Mouse (Mus musculus) MEL (cell line): Measurements from ENCODE around the gene Tent4b. TPM values are rescaled to one million over a fixed set of nuclear protein-coding genes. Genes with fewer than 3 reads are reported as not detected.

ENCODE experiments used
- DNase-seq: peaks from one replicate; pipeline ENCODE4 v3.0.0; 2011; ENCODE audit warnings: low read depth, low spot score
- H3K27ac ChIP-seq: 2 replicates; pipeline ENCODE4 v1.5.1; 2012; ENCODE audit warnings: low read depth, mild to moderate bottlenecking, control low read depth, low read length, moderate library complexity; ENCODE audit not compliant: control insufficient read depth
- H3K27me3 ChIP-seq, 2 experiments: fragments of 150-350 bp in 1 of 2; sonication (generic) in 1 of 2; 2 replicates each; pipeline ENCODE4 v1.6.1; 2012; ENCODE audit warnings: low read length in 2 of 2, mild to moderate bottlenecking in 2 of 2, improper control_type of control experiment in 1 of 2, moderate library complexity in 1 of 2; ENCODE audit not compliant: insufficient read depth in 2 of 2, control insufficient read depth in 1 of 2
- H3K36me3 ChIP-seq, 2 experiments: 2 replicates each; pipeline ENCODE4 v1.6.1; 2012 to 2014; ENCODE audit warnings: low read length in 2 of 2, improper control_type of control experiment in 1 of 2, inconsistent platforms in 1 of 2, mild to moderate bottlenecking in 1 of 2; ENCODE audit not compliant: insufficient read depth in 2 of 2, control insufficient read depth in 1 of 2
- H3K4me1 ChIP-seq, 2 experiments: fragments of 150-350 bp in 1 of 2; sonication (generic) in 1 of 2; 2 replicates each; pipeline ENCODE4 v1.6.1; 2012; ENCODE audit warnings: low read length in 2 of 2, improper control_type of control experiment in 1 of 2, mild to moderate bottlenecking in 1 of 2; ENCODE audit not compliant: insufficient read depth in 2 of 2, control insufficient read depth in 1 of 2
- H3K4me3 ChIP-seq, 2 experiments: fragments of 150-350 bp in 1 of 2; sonication (generic) in 1 of 2; 2 replicates each; pipeline ENCODE4 v1.5.1; 2012; ENCODE audit warnings: low read depth in 2 of 2, low read length in 2 of 2, mild to moderate bottlenecking in 2 of 2, moderate library complexity in 2 of 2, control low read depth in 1 of 2, improper control_type of control experiment in 1 of 2; ENCODE audit not compliant: control insufficient read depth in 1 of 2, insufficient read depth in 1 of 2
- H3K79me2 ChIP-seq: 2 replicates; pipeline ENCODE4 v1.6.1; 2012; ENCODE audit warnings: mild to moderate bottlenecking, low read length, moderate library complexity; ENCODE audit not compliant: control insufficient read depth, poor library complexity, insufficient read depth
- H3K9ac ChIP-seq: 2 replicates; pipeline ENCODE4 v1.6.1; 2012; ENCODE audit warnings: low read depth, mild to moderate bottlenecking, control low read depth, low read length, moderate library complexity; ENCODE audit not compliant: control insufficient read depth, poor library complexity, severe bottlenecking
- H3K9me3 ChIP-seq: fragments of 150-350 bp; sonication (generic); replicated peaks from 2 replicates; pipeline ENCODE4 v1.6.1; 2012; ENCODE audit warnings: mild to moderate bottlenecking, low read length, improper control_type of control experiment, moderate library complexity; ENCODE audit not compliant: insufficient read depth
- CHD2 ChIP-seq: IDR thresholded peaks from 2 replicates; pipeline ENCODE4 v1.6.1; 2011; ENCODE audit warnings: low read length, improper control_type of control experiment
- E2F4 ChIP-seq: IDR thresholded peaks from 2 replicates; pipeline ENCODE4 v1.6.1; 2011; ENCODE audit warnings: low read depth, low read length, improper control_type of control experiment, borderline replicate concordance
- EP300 ChIP-seq, 2 experiments: IDR thresholded peaks; 2 replicates each; pipeline ENCODE4 v1.6.1; 2011; ENCODE audit warnings: improper control_type of control experiment in 2 of 2, low read length in 2 of 2, low read depth in 1 of 2, mild to moderate bottlenecking in 1 of 2
- GATA1 ChIP-seq: IDR thresholded peaks from 2 replicates; pipeline ENCODE4 v1.6.1; 2011; ENCODE audit warnings: low read depth, low read length, improper control_type of control experiment
- MAFK ChIP-seq: IDR thresholded peaks from 2 replicates; pipeline ENCODE4 v1.6.1; 2011; ENCODE audit warnings: low read depth, mild to moderate bottlenecking, low read length, improper control_type of control experiment, borderline replicate concordance
- MEF2A ChIP-seq: IDR thresholded peaks from 2 replicates; pipeline ENCODE4 v1.6.1; 2014; ENCODE audit warnings: low read depth, mild to moderate bottlenecking, inconsistent platforms, low read length, improper control_type of control experiment; ENCODE audit not compliant: poor library complexity, insufficient replicate concordance, severe bottlenecking; ENCODE audit errors: extremely low read depth
- MXI1 ChIP-seq: IDR thresholded peaks from 2 replicates; pipeline ENCODE4 v1.6.1; 2011; ENCODE audit warnings: mild to moderate bottlenecking, low read depth, low read length, improper control_type of control experiment
- MYB ChIP-seq: IDR thresholded peaks from 2 replicates; pipeline ENCODE4 v1.6.1; 2011; ENCODE audit warnings: mild to moderate bottlenecking, low read depth, low read length, improper control_type of control experiment
- MYC ChIP-seq: IDR thresholded peaks from 2 replicates; pipeline ENCODE4 v1.6.1; 2011; ENCODE audit warnings: low read depth, mild to moderate bottlenecking, low read length, improper control_type of control experiment, moderate library complexity
- NELFE ChIP-seq: IDR thresholded peaks from 2 replicates; pipeline ENCODE4 v1.6.1; 2011; ENCODE audit warnings: low read depth, low read length, improper control_type of control experiment
- NRF1 ChIP-seq: IDR thresholded peaks from 2 replicates; pipeline ENCODE4 v1.6.1; 2014; ENCODE audit warnings: low read depth, mild to moderate bottlenecking, inconsistent platforms, low read length, improper control_type of control experiment, moderate library complexity; ENCODE audit not compliant: poor library complexity, insufficient read depth, severe bottlenecking
- POLR2A ChIP-seq, 2 experiments: IDR thresholded peaks; 2 replicates each; pipeline ENCODE4 v1.6.1; 2011 to 2012; ENCODE audit warnings: low read length in 2 of 2, mild to moderate bottlenecking in 2 of 2, control low read depth in 1 of 2, improper control_type of control experiment in 1 of 2, low read depth in 1 of 2, moderate library complexity in 1 of 2; ENCODE audit not compliant: control insufficient read depth in 1 of 2, insufficient read depth in 1 of 2, poor library complexity in 1 of 2
- SMC3 ChIP-seq: IDR thresholded peaks from 2 replicates; pipeline ENCODE4 v1.6.1; 2011; ENCODE audit warnings: low read depth, low read length, improper control_type of control experiment
- UBTF ChIP-seq: IDR thresholded peaks from 2 replicates; pipeline ENCODE4 v1.6.1; 2012; ENCODE audit warnings: low read depth, mild to moderate bottlenecking, inconsistent platforms, low read length, improper control_type of control experiment, moderate library complexity, borderline replicate concordance; ENCODE audit not compliant: insufficient read depth
- USF2 ChIP-seq, 2 experiments: IDR thresholded peaks; 2 replicates each; pipeline ENCODE4 v1.6.1; 2011 to 2012; ENCODE audit warnings: improper control_type of control experiment in 2 of 2, low read length in 2 of 2, borderline replicate concordance in 1 of 2, inconsistent platforms in 1 of 2, low read depth in 1 of 2, mild to moderate bottlenecking in 1 of 2; ENCODE audit not compliant: insufficient read depth in 1 of 2
- ZC3H11A ChIP-seq: IDR thresholded peaks from 2 replicates; pipeline ENCODE4 v1.6.1; 2012; ENCODE audit warnings: low read depth, mild to moderate bottlenecking, inconsistent platforms, low read length, improper control_type of control experiment
- ZKSCAN1 ChIP-seq: IDR thresholded peaks from 2 replicates; pipeline ENCODE4 v1.6.1; 2012; ENCODE audit warnings: low read depth, mild to moderate bottlenecking, inconsistent platforms, low read length, improper control_type of control experiment, moderate library complexity
- ZMIZ1 ChIP-seq: IDR thresholded peaks from 2 replicates; pipeline ENCODE4 v1.6.1; 2012; ENCODE audit warnings: low read depth, mild to moderate bottlenecking, inconsistent platforms, low read length, improper control_type of control experiment, moderate library complexity
- polyA plus RNA-seq, 2 experiments: library from polyadenylated mRNA; stranded (reverse) in 1 of 2; unstranded in 1 of 2; fragments of >175 nt in 1 of 2; fragments of >200 nt in 1 of 2; gene quantifications; 2 replicates each; pipeline versions ENCODE4 v1.2.1 to v1.2.4; 2012; ENCODE audit warnings: low replicate concordance in 2 of 2, low read depth in 1 of 2; ENCODE audit not compliant: insufficient read length in 2 of 2, insufficient read depth in 1 of 2, missing spikeins in 1 of 2
- total RNA-seq: library from RNA; depleted of rRNA; stranded (reverse); fragments of 300-350 nt; gene quantifications from 2 replicates; pipeline ENCODE4 v1.2.3, GENCODE M21; 2012

Tent4b gene
- total and polyA plus RNA-seq, 3 experiments, result 25.9 to 45.3 TPM; not detected in 1

DNA sequence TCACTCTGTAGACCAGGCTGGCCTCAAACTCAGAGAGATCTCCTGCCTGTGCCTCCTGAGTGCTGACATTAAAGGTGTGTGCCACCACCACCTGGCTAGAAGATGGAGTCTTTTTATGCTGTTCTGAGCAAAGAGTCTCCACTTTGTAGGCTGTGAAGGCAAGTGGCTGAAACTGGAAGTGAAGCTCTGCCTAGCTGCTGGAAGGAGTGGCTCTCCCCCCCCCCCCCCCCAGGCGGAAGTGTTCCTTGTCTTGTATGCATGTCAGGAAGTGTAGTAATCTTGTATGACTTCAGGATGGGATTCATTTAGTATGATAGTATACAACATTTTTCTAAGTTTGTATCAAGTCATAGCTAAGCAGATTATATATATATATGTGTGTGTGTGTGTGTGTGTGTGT is 29.8 kb downstream of the Tent4b start:
- Histone ChIP-seq H3K4me1 (no peaks in the 10 kb centered on the region), H3K79me2 (peaks cover 22% of the 10 kb centered on the region), H3K36me3 (no peaks in the 10 kb centered on the region; a peak in 1 of 4 replicates), H3K9me3 (no peaks in the 10 kb centered on the region), H3K27me3 (no peaks in the 10 kb centered on the region), H3K9ac (no peak overlapping the region), H3K4me3 (no peak overlapping the region), H3K27ac (no peak overlapping the region)
- DNase-seq, result no peak
- TF ChIP-seq E2F4, result no peak
- no peak for TF ChIP-seq MAFK
- TF ChIP-seq NELFE, result no peak
- no peak for TF ChIP-seq MYC
- no peak for TF ChIP-seq POLR2A (IDR thresholded peaks at IDR 0.05; ENCODE audit: control insufficient read depth in 1 of 2, insufficient read depth in 1 of 2, low read depth in 1 of 2, low read length in 2 of 2, poor library complexity in 1 of 2)

DNA sequence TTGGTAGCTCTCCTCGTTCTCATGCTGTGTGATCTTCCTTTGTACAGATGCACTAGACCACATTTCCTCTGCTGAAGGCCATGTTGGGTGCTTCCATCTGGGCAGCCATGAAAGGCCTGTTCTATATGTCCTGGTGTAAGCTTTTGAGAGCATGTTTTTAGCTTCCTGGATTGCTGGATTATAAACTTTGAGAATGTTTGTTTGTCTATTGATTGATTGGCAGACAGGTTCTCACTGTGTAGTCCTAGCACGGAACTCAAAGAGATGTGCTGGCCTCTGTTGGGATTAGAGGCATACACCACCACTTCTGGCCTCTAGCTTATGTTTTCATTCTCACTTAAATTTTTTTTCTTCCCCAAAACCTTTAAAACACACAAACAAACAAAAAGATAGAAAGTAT is 37.7 kb downstream of the Tent4b start:
- no peaks in the 10 kb centered on the region for H3K9me3 ChIP-seq
- no peak for DNase-seq
- no peak overlapping the region for H3K9ac ChIP-seq
- no peak overlapping the region for H3K4me3 ChIP-seq
- H3K36me3 ChIP-seq, result peaks cover 1 to 8% of the 10 kb centered on the region in 2 experiments; a peak in 3 of 4 replicates
- H3K79me2 ChIP-seq, result peaks cover 11% of the 10 kb centered on the region; the same call in 1 of the 2 replicates
- TF ChIP-seq CHD2, result no peak
- no peak for TF ChIP-seq USF2 (IDR thresholded peaks at IDR 0.05; ENCODE audit: borderline replicate concordance in 1 of 2, insufficient read depth in 1 of 2, low read depth in 1 of 2, low read length in 2 of 2)
- TF ChIP-seq SMC3, result no peak
- no peak for TF ChIP-seq MXI1
- TF ChIP-seq ZMIZ1, result no peak
- TF ChIP-seq GATA1, result no peak
- TF ChIP-seq MEF2A, result no peak
- TF ChIP-seq MAFK, result no peak
- no peak for TF ChIP-seq ZKSCAN1
- no peak for TF ChIP-seq EP300 (IDR thresholded peaks at IDR 0.05; ENCODE audit: low read depth in 1 of 2, low read length in 2 of 2)
- H3K4me1 ChIP-seq, result peaks cover 0 to 5% of the 10 kb centered on the region in 2 experiments; a peak in 3 of 4 replicates
- no peaks in the 10 kb centered on the region for H3K27me3 ChIP-seq
- no peak overlapping the region for H3K27ac ChIP-seq

- no peak for DNase-seq
These were observed 38.6 kb downstream of the Tent4b start for GRCm38 (mm10) chr8:88237606-88238005.

More at GRCm38 (mm10) chr8:88237606-88238005, 38.6 kb downstream of the Tent4b start:
- peaks cover 8% of the 10 kb centered on the region; the same call in 1 of the 2 replicates for H3K79me2 ChIP-seq
- TF ChIP-seq MYB (no peak), USF2 (IDR thresholded peaks at IDR 0.05; ENCODE audit: borderline replicate concordance in 1 of 2, insufficient read depth in 1 of 2, low read depth in 1 of 2, low read length in 2 of 2) (no peak), UBTF (no peak), EP300 (IDR thresholded peaks at IDR 0.05; ENCODE audit: low read depth in 1 of 2, low read length in 2 of 2) (no peak), ZKSCAN1 (no peak), POLR2A (IDR thresholded peaks at IDR 0.05; ENCODE audit: control insufficient read depth in 1 of 2, insufficient read depth in 1 of 2, low read depth in 1 of 2, low read length in 2 of 2, poor library complexity in 1 of 2) (no peak), ZC3H11A (no peak), NRF1 (no peak)
- peaks cover 0 to 9% of the 10 kb centered on the region in 2 experiments; a peak in 3 of 4 replicates for H3K4me1 ChIP-seq
- H3K9me3 ChIP-seq, result no peaks in the 10 kb centered on the region
- no peaks in the 10 kb centered on the region for H3K27me3 ChIP-seq
- H3K4me3 ChIP-seq, result no peak overlapping the region
- H3K27ac ChIP-seq, result no peak overlapping the region
- H3K36me3 ChIP-seq, result peaks cover 1 to 9% of the 10 kb centered on the region in 2 experiments; a peak in 3 of 4 replicates
- H3K9ac ChIP-seq, result no peak overlapping the region
